ENCODE assay signal across 10 mouse cellular contexts in the genomic region with DNA sequence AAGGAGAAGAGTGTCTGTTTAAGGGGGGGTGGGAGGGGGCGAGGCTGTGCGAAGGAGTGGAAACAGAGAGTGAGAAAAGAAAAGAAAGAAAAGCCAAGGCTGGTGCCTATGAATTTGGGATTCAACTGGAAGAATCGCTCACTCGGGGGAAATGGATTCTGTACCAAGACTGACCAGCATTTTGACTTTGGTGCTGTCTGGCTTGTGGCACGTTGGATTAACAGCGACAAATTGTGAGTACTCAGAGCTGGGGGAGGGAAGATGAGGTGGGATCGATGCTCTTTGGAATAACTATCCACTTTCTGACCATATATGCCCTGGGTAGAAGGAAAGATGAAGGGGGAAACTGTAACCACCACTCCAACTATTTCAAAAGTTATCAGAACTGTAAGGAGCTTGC. TPM values are rescaled to one million over a fixed set of nuclear protein-coding genes. Genes with fewer than 3 reads are reported as not detected.
DNase-seq lines count a peak whose midpoint lies in the region; ATAC-seq lines count a peak whose summit lies in the region.
"Had no signal": no experiment of that assay in that cellular context is flagged by ENCODE, and none has a peak within 500 bp of the region (broad histone marks: within the 10 kb centered on the region; RNA-seq: fewer than 3 reads in every experiment).

A gene (plus strand): TSS at position 152 of the 400 bp plus-strand sequence.

- DNase-seq in limb, embryonic 11.5 days (ENCODE audit: low spot score): no peak
- DNase-seq in limb, embryonic 10.5 days (ENCODE audit: low spot score): no peak
- DNase-seq in layer of hippocampus, postnatal 25 days (ENCODE audit: extremely low spot score in 1 of 2, low spot score in 1 of 2): peak in 1 of 2 experiments; percentile 9
- DNase-seq in kidney, adult 11 months: no peak
- DNase-seq: thymus, postnatal 14 days had no signal

- H3K4me3 ChIP-seq in limb, embryonic 11.5 days (ENCODE audit: low read depth, low read length): no peak within 1 kb of the TSS
- no peak within 1 kb of the TSS for H3K4me3 ChIP-seq in limb, embryonic 10.5 days
- H3K4me3 ChIP-seq in forebrain, embryonic 16.5 days (replicated peaks; ENCODE audit: low read length): peak within 1 kb of the TSS; percentile 42
- H3K4me3 ChIP-seq in neural tube, embryonic 13.5 days: peak within 1 kb of the TSS; percentile 40

- H3K9me3 ChIP-seq in limb, embryonic 11.5 days (ENCODE audit: control insufficient read depth, low read length): no peaks in the 10 kb centered on the region
- H3K9me3 ChIP-seq in limb, embryonic 10.5 days (replicated peaks): no peaks in the 10 kb centered on the region
- H3K9me3 ChIP-seq in forebrain, embryonic 16.5 days (ENCODE audit: control insufficient read depth, low read length): no peaks in the 10 kb centered on the region
- H3K9me3 ChIP-seq in neural tube, embryonic 13.5 days: no peaks in the 10 kb centered on the region

- 0 out of 2 replicates have a peak within 1 kb of the TSS, but pooled peaks have one; percentile 2 for H3K4me2 ChIP-seq in limb, embryonic 11.5 days (ENCODE audit: low read depth, severe bottlenecking)
- H3K4me2 ChIP-seq in forebrain, embryonic 16.5 days (ENCODE audit: low read length): peak within 1 kb of the TSS; percentile 66
- H3K4me2 ChIP-seq in neural tube, embryonic 13.5 days: peak within 1 kb of the TSS; percentile 52

- ATAC-seq in limb, embryonic 11.5 days (ENCODE audit: insufficient number of reproducible peaks, low FRiP score, low TSS enrichment, low read depth): no peak
- no peak; the same call in 1 of the 2 replicates for ATAC-seq in forebrain, embryonic 16.5 days
- ATAC-seq in neural tube, embryonic 13.5 days (ENCODE audit: low read depth): peak; percentile 44; the same call in 1 of the 2 replicates
- ATAC-seq in erythroblast, adult 5-6 weeks (replicated peaks; ENCODE audit: low FRiP score, poor library complexity, severe bottlenecking): no peak

- H3K9ac ChIP-seq in limb, embryonic 11.5 days (ENCODE audit: low read length): no peak within 1 kb of the TSS
- peak within 1 kb of the TSS; percentile 46 for H3K9ac ChIP-seq in forebrain, embryonic 16.5 days (replicated peaks; ENCODE audit: low read depth, low read length)
- peak within 1 kb of the TSS; percentile 64 for H3K9ac ChIP-seq in neural tube, embryonic 13.5 days

- no peak within 1 kb of the TSS for H3K27ac ChIP-seq in limb, embryonic 11.5 days (replicated peaks; ENCODE audit: low read depth, low read length)
- no peak within 1 kb of the TSS for H3K27ac ChIP-seq in limb, embryonic 10.5 days
- no peak within 1 kb of the TSS for H3K27ac ChIP-seq in forebrain, embryonic 16.5 days (ENCODE audit: low read length)
- no peak within 1 kb of the TSS; the same call in 1 of the 2 replicates for H3K27ac ChIP-seq in neural tube, embryonic 13.5 days (replicated peaks)

- H3K27me3 ChIP-seq in limb, embryonic 11.5 days (ENCODE audit: control insufficient read depth, insufficient read depth, low read length): no peaks in the 10 kb centered on the region
- no peaks in the 10 kb centered on the region for H3K27me3 ChIP-seq in limb, embryonic 10.5 days (ENCODE audit: low read depth, poor library complexity, severe bottlenecking)
- H3K27me3 ChIP-seq in forebrain, embryonic 16.5 days (replicated peaks; ENCODE audit: control insufficient read depth, insufficient read depth, low read length): no peaks in the 10 kb centered on the region
- H3K27me3 ChIP-seq in neural tube, embryonic 13.5 days: no peaks in the 10 kb centered on the region

- H3K4me1 ChIP-seq in limb, embryonic 11.5 days (ENCODE audit: control insufficient read depth, insufficient read depth, low read length): no peaks in the 10 kb centered on the region
- H3K4me1 ChIP-seq in limb, embryonic 10.5 days: no peaks in the 10 kb centered on the region
- 0 out of 2 replicates have a peak, but pooled peaks cover 2% of the 10 kb centered on the region for H3K4me1 ChIP-seq in forebrain, embryonic 16.5 days (replicated peaks; ENCODE audit: control insufficient read depth, insufficient read depth, low read length)
- H3K4me1 ChIP-seq in neural tube, embryonic 13.5 days (replicated peaks): peaks cover 12% of the 10 kb centered on the region; the same call in 1 of the 2 replicates

- 33% methylated on average over 7 of the region's 7 CpGs for WGBS in limb, embryonic 11.5 days
- WGBS in limb, embryonic 10.5 days: 30% methylated on average over 7 of the region's 7 CpGs
- WGBS in forebrain, embryonic 16.5 days: 20% methylated on average over 6 of the region's 7 CpGs
- WGBS in neural tube, embryonic 13.5 days: 28% methylated on average over 7 of the region's 7 CpGs

- H3K36me3 ChIP-seq in limb, embryonic 11.5 days (ENCODE audit: control insufficient read depth, insufficient read depth, low read length): no peaks in the 10 kb centered on the region
- H3K36me3 ChIP-seq in limb, embryonic 10.5 days: no peaks in the 10 kb centered on the region
- H3K36me3 ChIP-seq in forebrain, embryonic 16.5 days (ENCODE audit: control insufficient read depth, insufficient read depth): no peaks in the 10 kb centered on the region
- H3K36me3 ChIP-seq in neural tube, embryonic 13.5 days: no peaks in the 10 kb centered on the region

RNA-seq across cellular contexts. Expression of the gene that starts here (rescaled TPM):
- not detected in 2 replicates for polyA plus RNA-seq in limb, embryonic 11.5 days (2014; fragmentation: Nextera tagmentation; extraction: Ambion mirVana)
- polyA plus RNA-seq in limb, embryonic 10.5 days (2016; fragmentation: Nextera tagmentation; extraction: Ambion mirVana): not detected in 2 replicates
- 1.5 and 2.4 TPM in 2 replicates for polyA plus RNA-seq in forebrain, embryonic 16.5 days (2015; fragmentation: Nextera tagmentation; extraction: Ambion mirVana)
- total RNA-seq in layer of hippocampus, postnatal 25 days (2021): 10 to 100 TPM; 17.8 to 23.2 TPM
- 1.2 and 1.9 TPM in 2 replicates for polyA plus RNA-seq in neural tube, embryonic 13.5 days (2015; fragmentation: Nextera tagmentation; extraction: Ambion mirVana)
- total RNA-seq in erythroblast, adult 5-6 weeks (2015; ENCODE audit: low replicate concordance): not detected in 2 replicates
- total RNA-seq in erythroblast, adult 5-6 weeks (2017; ENCODE audit: low replicate concordance): not detected in 2 replicates
- polyA plus RNA-seq: heart, embryonic 16.5 days; liver, embryonic 16.5 days had no signal

Comparison
In these comparisons a context has a peak if more than half of its experiments do, and no peak if none do; other contexts are left out.
1. RNA of the gene that starts here (total RNA-seq): 17.8 to 23.2 TPM in layer of hippocampus, postnatal 25 days; not detected in erythroblast, adult 5-6 weeks; every median in the first group is over 10 times any median in the second.
2. H3K4me2 ChIP-seq: peak in every context shown above with its lines; median percentile 66 in forebrain, embryonic 16.5 days; 52 in neural tube, embryonic 13.5 days; 2 in limb, embryonic 11.5 days.
3. H3K4me3 ChIP-seq: peak in forebrain, embryonic 16.5 days (single experiment) and neural tube, embryonic 13.5 days (single experiment); none in limb, embryonic 11.5 days (single experiment) and limb, embryonic 10.5 days (single experiment).